Mouse (Mus musculus): ENCODE measurements around the gene Gm17469. TPM values are rescaled to one million over a fixed set of nuclear protein-coding genes. Genes with fewer than 3 reads are reported as not detected.
"Not testable (repeated sequence)": the region's sequence is repeated elsewhere in the genome, so short reads cannot be mapped to it uniquely, and the experiment has no call there.

Gm17469 gene
- total RNA-seq (2014; rRNA removed; ENCODE audit: low replicate concordance) (not detected in 2 replicates), polyA plus RNA-seq (2015; fragmentation: Nextera tagmentation; extraction: Ambion mirVana) (not detected in 2 replicates)

DNA sequence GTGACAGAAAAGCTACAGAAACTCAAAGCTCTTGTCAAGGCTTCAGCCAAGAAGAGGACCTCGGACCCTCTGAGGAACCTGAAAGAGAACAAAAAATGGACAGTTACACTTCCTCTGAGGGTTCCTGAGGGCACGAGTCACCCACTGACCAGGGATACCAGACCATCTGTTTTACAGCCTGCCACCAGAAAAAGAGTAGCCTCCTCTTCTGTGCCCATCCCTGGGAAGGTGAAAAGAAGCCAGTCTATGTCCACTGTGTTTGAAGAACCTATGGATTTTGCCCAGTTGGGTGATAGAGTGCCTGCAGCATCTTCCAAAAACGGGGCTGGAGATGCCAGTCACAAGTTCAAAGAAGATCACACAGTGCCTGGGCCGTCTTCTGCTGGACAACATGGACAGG lies at the start of gene Gm17469:
TSS of gene Gm17469 (plus strand) at position 301 of the 400 bp plus-strand sequence.
- not testable (repeated sequence) for H3K4me1 ChIP-seq (ENCODE audit: control insufficient read depth, insufficient read depth); DNase-seq (ENCODE audit: low spot score); H3K4me2 ChIP-seq (ENCODE audit: low read depth, low read length); H3K36me3 ChIP-seq (replicated peaks; ENCODE audit: control insufficient read depth, insufficient read depth, low read length); H3K4me3 ChIP-seq (ENCODE audit: low read depth, low read length); H3K9ac ChIP-seq (replicated peaks; ENCODE audit: low read depth, low read length); H3K27me3 ChIP-seq (ENCODE audit: control insufficient read depth, insufficient read depth, low read length); H3K9me3 ChIP-seq (replicated peaks; ENCODE audit: control insufficient read depth, low read length); ATAC-seq (ENCODE audit: insufficient read depth, low read depth); H3K27ac ChIP-seq (ENCODE audit: low read depth)
- no CpG with 5 or more reads among the region's 4 CpGs for WGBS

Other genes starting within 250 kb of the Gm17469 start
- not detected in 2 replicates for gene Gm17584, start 129.3 kb upstream of the Gm17469 start, total RNA-seq (2014; rRNA removed; ENCODE audit: low replicate concordance)
- not detected in 2 replicates for gene Gm17584, start 129.3 kb upstream of the Gm17469 start, polyA plus RNA-seq (2015; fragmentation: Nextera tagmentation; extraction: Ambion mirVana)